Mouse (Mus musculus): ENCODE data around the gene Plrg1. TPM values are rescaled to one million over a fixed set of nuclear protein-coding genes. Genes with fewer than 3 reads are reported as not detected.

The Plrg1 gene
- polyA plus RNA-seq, 1 experiment from 2014 or later, result 43.7 TPM

- H3K27me3 ChIP-seq (ENCODE audit: control insufficient read depth, insufficient read depth, low read length), result no peaks in the 10 kb centered on the region
- WGBS, result 38% methylated on average over 2 of the region's 3 CpGs
- no peak overlapping the region for H3K27ac ChIP-seq (replicated peaks)
- TF ChIP-seq EP300 (optimal IDR thresholded peaks at IDR 0.05) (no peak), CTCF (IDR thresholded peaks at IDR 0.05; ENCODE audit: low read depth) (no peak)
- DNase-seq (ENCODE audit: low spot score), result no peak
- H3K4me3 ChIP-seq (ENCODE audit: low read depth, low read length), result no peak overlapping the region
- no peaks in the 10 kb centered on the region for H3K9me3 ChIP-seq (ENCODE audit: control insufficient read depth, low read length)
- ATAC-seq (ENCODE audit: low FRiP score, low TSS enrichment), result no peak
- no peak overlapping the region for H3K4me2 ChIP-seq (replicated peaks; ENCODE audit: low read depth)
- no peaks in the 10 kb centered on the region for H3K36me3 ChIP-seq (ENCODE audit: control insufficient read depth, insufficient read depth, low read length)
- no peak overlapping the region for H3K9ac ChIP-seq (ENCODE audit: low read length)
- no peaks in the 10 kb centered on the region for H3K4me1 ChIP-seq (replicated peaks; ENCODE audit: control insufficient read depth, insufficient read depth)
Observed at GRCm38 (mm10) chr3:83076563-83076962, 21.2 kb downstream of the Plrg1 start.

GRCm38 (mm10) chr3:83080567-83081055 lies 25.3 kb downstream of the Plrg1 start:
- Histone ChIP-seq H3K27me3 (ENCODE audit: control insufficient read depth, insufficient read depth, low read length) (no peaks in the 10 kb centered on the region), H3K9ac (ENCODE audit: low read length) (0 out of 2 replicates have a peak overlapping the region, but pooled peaks have one; percentile 14), H3K4me1 (replicated peaks; ENCODE audit: control insufficient read depth, insufficient read depth) (no peaks in the 10 kb centered on the region), H3K4me2 (replicated peaks; ENCODE audit: low read depth) (peak overlapping the region; percentile 49), H3K4me3 (ENCODE audit: low read depth, low read length) (peak overlapping the region; percentile 32), H3K36me3 (ENCODE audit: control insufficient read depth, insufficient read depth, low read length) (no peaks in the 10 kb centered on the region), H3K9me3 (ENCODE audit: control insufficient read depth, low read length) (no peaks in the 10 kb centered on the region), H3K27ac (replicated peaks) (no peak overlapping the region)
- WGBS, result under 1% methylated on average over 11 of the region's 11 CpGs
- ATAC-seq (ENCODE audit: low FRiP score, low TSS enrichment) (peak; percentile 65), DNase-seq (ENCODE audit: low spot score) (peak; percentile 67)
- TF ChIP-seq CTCF (IDR thresholded peaks at IDR 0.05; ENCODE audit: low read depth) (peak; percentile 98), EP300 (optimal IDR thresholded peaks at IDR 0.05) (no peak)

- H3K4me3 ChIP-seq (ENCODE audit: low read depth, low read length), result no peak overlapping the region
- no peak overlapping the region for H3K4me2 ChIP-seq (replicated peaks; ENCODE audit: low read depth)
- no peaks in the 10 kb centered on the region for H3K4me1 ChIP-seq (replicated peaks; ENCODE audit: control insufficient read depth, insufficient read depth)
- TF ChIP-seq EP300 (optimal IDR thresholded peaks at IDR 0.05), result no peak
- H3K27ac ChIP-seq (replicated peaks), result no peak overlapping the region
- ATAC-seq (ENCODE audit: low FRiP score, low TSS enrichment) (no peak), DNase-seq (ENCODE audit: low spot score) (no peak)
- H3K36me3 ChIP-seq (ENCODE audit: control insufficient read depth, insufficient read depth, low read length), result no peaks in the 10 kb centered on the region
- no peaks in the 10 kb centered on the region for H3K9me3 ChIP-seq (ENCODE audit: control insufficient read depth, low read length)
- no peak overlapping the region for H3K9ac ChIP-seq (ENCODE audit: low read length)
- H3K27me3 ChIP-seq (ENCODE audit: control insufficient read depth, insufficient read depth, low read length), result no peaks in the 10 kb centered on the region
- 83% methylated on average over 6 of the region's 6 CpGs for WGBS
Observed at GRCm38 (mm10) chr3:83097586-83097985, 42.3 kb downstream of the Plrg1 start.

- Histone ChIP-seq H3K27ac (replicated peaks) (no peak overlapping the region), H3K9me3 (ENCODE audit: control insufficient read depth, low read length) (no peaks in the 10 kb centered on the region), H3K4me1 (replicated peaks; ENCODE audit: control insufficient read depth, insufficient read depth) (no peaks in the 10 kb centered on the region), H3K27me3 (ENCODE audit: control insufficient read depth, insufficient read depth, low read length) (no peaks in the 10 kb centered on the region), H3K9ac (ENCODE audit: low read length) (no peak overlapping the region; the same call in 1 of the 2 replicates), H3K4me3 (ENCODE audit: low read depth, low read length) (peak overlapping the region; percentile 23; the same call in 1 of the 2 replicates), H3K4me2 (replicated peaks; ENCODE audit: low read depth) (peak overlapping the region; percentile 41), H3K36me3 (ENCODE audit: control insufficient read depth, insufficient read depth, low read length) (no peaks in the 10 kb centered on the region)
- DNase-seq (ENCODE audit: low spot score) (no peak), ATAC-seq (ENCODE audit: low FRiP score, low TSS enrichment) (no peak)
- WGBS, result 14% methylated on average over 14 of the region's 14 CpGs
- TF ChIP-seq CTCF (IDR thresholded peaks at IDR 0.05; ENCODE audit: low read depth) (no peak), EP300 (optimal IDR thresholded peaks at IDR 0.05) (no peak)
Observed at GRCm38 (mm10) chr3:83098546-83099034, 43.3 kb downstream of the Plrg1 start.

- no peak for DNase-seq (ENCODE audit: low spot score)
- Histone ChIP-seq H3K4me3 (ENCODE audit: low read depth, low read length) (0 out of 2 replicates have a peak overlapping the region, but pooled peaks have one; percentile 23), H3K4me1 (replicated peaks; ENCODE audit: control insufficient read depth, insufficient read depth) (no peaks in the 10 kb centered on the region), H3K36me3 (ENCODE audit: control insufficient read depth, insufficient read depth, low read length) (no peaks in the 10 kb centered on the region), H3K27ac (replicated peaks) (no peak overlapping the region), H3K27me3 (ENCODE audit: control insufficient read depth, insufficient read depth, low read length) (no peaks in the 10 kb centered on the region), H3K4me2 (replicated peaks; ENCODE audit: low read depth) (peak overlapping the region; percentile 41), H3K9ac (ENCODE audit: low read length) (no peak overlapping the region; the same call in 1 of the 2 replicates), H3K9me3 (ENCODE audit: control insufficient read depth, low read length) (no peaks in the 10 kb centered on the region)
- no peak for ATAC-seq (ENCODE audit: low FRiP score, low TSS enrichment)
- WGBS, result 100% methylated on average over 1 of the region's 1 CpGs
- no peak for TF ChIP-seq CTCF (IDR thresholded peaks at IDR 0.05; ENCODE audit: low read depth)
- no peak for TF ChIP-seq EP300 (optimal IDR thresholded peaks at IDR 0.05)
Observed at GRCm38 (mm10) chr3:83099139-83099538, 43.8 kb downstream of the Plrg1 start.

- Histone ChIP-seq H3K9ac (ENCODE audit: low read length) (no peak overlapping the region), H3K36me3 (ENCODE audit: control insufficient read depth, insufficient read depth, low read length) (no peaks in the 10 kb centered on the region), H3K9me3 (ENCODE audit: control insufficient read depth, low read length) (no peaks in the 10 kb centered on the region), H3K27me3 (ENCODE audit: control insufficient read depth, insufficient read depth, low read length) (no peaks in the 10 kb centered on the region), H3K27ac (replicated peaks) (no peak overlapping the region), H3K4me3 (ENCODE audit: low read depth, low read length) (no peak overlapping the region), H3K4me2 (replicated peaks; ENCODE audit: low read depth) (no peak overlapping the region), H3K4me1 (replicated peaks; ENCODE audit: control insufficient read depth, insufficient read depth) (no peaks in the 10 kb centered on the region)
- WGBS, result 81% methylated on average over 6 of the region's 6 CpGs
- no peak for TF ChIP-seq EP300 (optimal IDR thresholded peaks at IDR 0.05)
- TF ChIP-seq CTCF (IDR thresholded peaks at IDR 0.05; ENCODE audit: low read depth), result no peak
- no peak for DNase-seq (ENCODE audit: low spot score)
- no peak for ATAC-seq (ENCODE audit: low FRiP score, low TSS enrichment)
Observed at GRCm38 (mm10) chr3:83099651-83100050, 44.3 kb downstream of the Plrg1 start.

All from stomach, postnatal 0 days (tissue).